Mouse (Mus musculus): ENCODE data around the gene 2010111I01Rik.

DNA sequence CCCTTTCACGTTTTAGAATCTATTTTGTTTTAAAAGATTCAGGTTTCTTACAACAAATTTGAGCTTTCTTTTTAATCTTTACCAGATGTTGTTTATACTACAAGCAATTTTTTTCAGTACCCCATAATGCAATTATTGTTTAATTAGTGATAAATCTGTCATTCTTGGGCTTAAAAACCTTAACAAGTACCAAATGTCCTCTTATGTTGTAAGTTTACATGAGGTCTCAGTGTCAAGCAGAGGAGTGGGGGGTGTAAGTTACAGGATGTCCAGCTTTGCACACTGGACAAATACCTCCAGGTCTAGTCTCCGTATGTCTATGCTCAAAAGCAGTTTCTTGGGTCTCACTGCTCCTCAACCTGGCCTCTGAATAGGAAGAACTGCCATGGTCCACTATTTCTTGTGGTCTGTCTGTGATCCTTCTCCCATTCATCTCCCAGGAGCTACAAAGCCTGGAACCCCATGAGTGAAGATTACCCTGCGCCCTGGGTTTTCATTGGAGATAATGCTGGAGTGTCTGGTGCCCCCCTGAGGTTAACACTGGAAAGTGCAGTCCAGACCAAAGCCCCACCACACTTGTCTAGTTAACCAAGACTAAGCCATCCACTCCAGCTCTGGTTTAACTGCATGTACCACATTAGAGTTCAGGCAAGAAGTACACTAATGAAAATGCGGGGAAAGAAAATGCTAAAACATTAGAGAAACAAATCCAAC, 370.9 kb downstream of the 2010111I01Rik start:
- TF ChIP-seq POLR2A (IDR thresholded peaks at IDR 0.05; ENCODE audit: low read depth, low read length), result no peak
- TF ChIP-seq CTCF (conservative IDR thresholded peaks at IDR 0.05; ENCODE audit: insufficient read depth, insufficient read length, low read depth, low read length), result peak; percentile 76

Data from kidney, adult 2 months (tissue).